Mouse (Mus musculus) lung, adult 18-20 months (tissue): Measurements from ENCODE around the gene 4933415A04Rik.

Experiments
- DNase-seq, 2 experiments: peaks; one replicate each; pipeline ENCODE4 v3.0.0; 2022; ENCODE audit warnings: mixed read lengths in 2 of 2

4933415A04Rik gene

DNA sequence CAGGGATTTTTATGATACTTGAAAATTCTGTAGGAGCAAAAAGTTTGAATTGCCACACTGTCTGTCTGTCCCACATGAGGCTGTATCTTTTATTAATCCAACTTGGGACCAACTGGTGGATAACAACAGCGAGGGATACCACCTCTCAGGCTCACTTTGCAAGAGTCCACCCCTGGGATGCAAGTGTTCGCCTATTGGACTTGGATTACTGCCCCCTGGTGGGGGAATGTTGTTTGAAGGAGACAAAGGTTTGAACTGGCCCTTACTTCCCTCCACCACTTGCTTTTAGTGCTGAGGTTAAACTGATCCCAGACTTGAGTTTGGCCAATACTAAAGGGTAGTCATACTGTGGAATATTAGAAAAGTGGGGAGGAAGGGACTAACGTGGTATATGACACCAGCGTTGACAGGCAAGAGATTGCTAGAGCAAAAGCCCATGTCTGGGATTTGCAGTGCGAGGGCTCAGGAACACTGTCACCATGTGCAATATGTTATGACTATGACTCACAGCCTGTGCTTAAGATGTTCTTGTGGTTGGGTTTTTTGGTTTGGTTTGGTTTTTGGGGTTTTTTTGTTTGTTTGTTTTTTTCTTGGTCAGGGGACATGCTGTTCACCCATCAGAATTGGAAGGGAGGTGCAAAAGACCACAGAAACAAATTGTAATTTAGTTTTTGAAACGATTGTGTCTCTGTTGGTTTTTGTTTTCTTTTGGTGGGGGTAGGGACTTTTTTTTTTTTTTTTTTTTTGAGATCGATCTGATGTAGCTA is at the start of gene 4933415A04Rik:
Gene 4933415A04Rik (plus strand): TSS at position 717 of the 767 bp plus-strand sequence.
- peak; percentile 52 to 70 for DNase-seq

DNA sequence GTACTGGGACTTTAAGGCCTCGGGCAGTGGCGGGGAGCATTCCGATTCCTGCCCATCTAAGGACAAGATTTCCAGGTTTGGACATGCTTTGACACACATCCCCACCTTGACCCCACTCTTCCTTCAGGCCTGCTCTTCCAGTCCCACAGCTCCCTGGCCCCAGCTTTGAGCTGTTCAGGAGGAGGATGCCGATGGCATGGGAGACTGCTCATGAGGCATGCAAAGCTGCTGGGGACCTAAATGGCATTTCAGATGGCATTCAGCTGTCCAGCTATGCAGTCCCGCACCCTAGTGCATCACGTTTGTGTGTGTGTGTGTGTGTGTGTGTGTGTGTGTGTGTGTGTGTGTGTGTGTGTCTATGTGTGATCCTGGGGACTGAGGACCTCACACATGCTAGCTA is 49.8 kb upstream of the 4933415A04Rik start:
- DNase-seq, result no peak

GRCm38 (mm10) chr11:43539863-43540262 is 47.0 kb upstream of the 4933415A04Rik start:
- DNase-seq, result no peak

DNA sequence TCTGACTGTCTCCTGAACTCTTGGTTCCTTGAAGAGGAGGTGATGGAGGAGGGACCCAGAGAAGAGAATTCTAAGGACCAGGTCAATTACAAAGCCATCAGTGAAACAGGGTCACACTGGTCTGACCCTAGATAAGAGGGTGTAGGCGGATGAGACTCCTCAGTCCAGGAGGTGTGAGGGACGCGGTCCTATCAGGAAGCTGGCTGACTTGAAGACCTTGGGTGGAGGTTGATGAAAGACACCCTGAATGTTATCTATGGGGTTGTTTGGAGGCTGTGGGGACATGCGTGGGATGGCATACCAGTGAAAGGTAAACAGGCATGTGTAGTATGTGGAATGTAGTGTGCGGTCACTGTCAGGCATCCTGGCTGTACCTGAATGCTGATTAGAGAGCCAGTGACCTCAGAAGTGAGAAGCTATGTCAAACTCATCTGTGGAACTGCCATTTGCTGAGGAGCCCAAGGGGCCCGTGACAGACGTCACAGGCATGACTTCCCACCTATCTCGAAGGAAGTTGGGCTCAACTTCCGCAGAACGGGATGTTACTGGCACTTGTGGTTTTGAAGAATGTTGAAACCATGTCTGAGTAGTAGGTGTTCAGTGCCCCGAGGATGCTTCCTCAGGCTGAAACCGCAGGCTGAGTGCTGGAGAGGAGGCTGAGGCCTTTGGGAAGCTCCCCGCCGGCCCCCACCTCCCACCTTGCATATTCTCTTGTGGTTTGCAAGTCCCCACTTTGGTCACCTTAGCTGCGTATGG is 43.0 kb upstream of the 4933415A04Rik start:
- DNase-seq, result peak; percentile 16 to 17

DNA sequence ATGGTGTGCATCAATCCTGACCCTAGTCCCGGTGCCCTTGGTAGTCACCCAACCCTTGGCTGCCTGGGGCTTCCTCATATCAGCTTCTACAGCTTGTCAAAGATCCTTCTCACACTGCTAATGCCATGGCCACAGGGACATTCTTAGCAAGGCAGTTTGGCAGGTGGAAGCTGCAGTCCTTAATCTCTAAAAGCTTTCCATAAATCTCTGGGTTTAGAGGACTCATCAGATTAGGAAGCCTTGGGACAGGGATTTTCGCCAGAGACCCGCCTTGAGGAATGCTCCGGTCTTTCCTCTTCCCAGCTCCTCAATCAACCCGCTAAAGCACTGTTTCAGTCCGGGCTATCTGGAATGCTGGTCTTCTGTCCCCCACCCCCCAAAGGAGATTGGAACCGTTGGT is 42.0 kb upstream of the 4933415A04Rik start:
- DNase-seq, result no peak

GRCm38 (mm10) chr11:43545873-43546475 is 40.9 kb upstream of the 4933415A04Rik start:
- no peak for DNase-seq

DNA sequence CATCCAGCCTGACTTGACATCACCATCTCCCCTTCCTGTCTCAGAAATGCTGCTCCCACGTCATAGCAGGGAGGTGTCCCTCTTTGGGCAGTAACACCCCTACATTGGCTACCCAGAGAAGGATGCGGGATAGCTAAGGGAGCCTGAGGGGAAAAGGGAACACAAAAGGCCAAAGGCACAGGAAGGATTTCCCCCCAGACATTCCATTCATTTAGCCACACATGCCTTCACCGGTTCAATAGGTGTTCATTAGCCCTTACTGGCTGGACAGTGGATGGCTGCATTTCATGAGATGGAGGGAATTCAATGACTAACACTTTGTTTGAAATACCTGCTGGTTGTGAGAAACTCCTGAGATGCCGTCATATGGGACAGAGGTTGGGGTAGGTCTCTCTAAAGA is 40.2 kb upstream of the 4933415A04Rik start:
- DNase-seq, result no peak

GRCm38 (mm10) chr11:43548148-43548547 is 38.7 kb upstream of the 4933415A04Rik start:
- peak; percentile 37 to 48 for DNase-seq

GRCm38 (mm10) chr11:43548657-43549435 is 38.0 kb upstream of the 4933415A04Rik start:
- DNase-seq, result peak in 1 of 2 experiments; percentile 21

DNA sequence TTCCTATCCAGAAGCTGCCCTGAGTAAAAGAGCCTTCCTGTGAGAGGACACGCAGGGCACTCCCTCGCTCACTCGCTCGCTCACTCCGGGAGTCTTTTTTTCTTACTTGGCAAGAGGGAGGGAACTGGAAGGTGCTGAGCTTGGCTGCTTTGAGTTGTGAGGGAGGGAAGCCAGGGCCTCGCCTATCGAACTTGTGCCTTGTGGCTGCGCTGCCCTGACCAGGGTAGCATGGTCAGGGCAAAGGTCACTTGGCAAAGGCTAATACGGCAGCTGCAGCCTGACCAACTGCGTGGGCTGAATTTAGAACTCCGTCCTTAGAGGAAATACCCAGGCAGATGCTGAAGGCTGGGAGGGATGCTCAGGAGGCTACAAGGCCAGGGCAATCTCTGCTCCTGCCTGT is 37.1 kb upstream of the 4933415A04Rik start:
- DNase-seq, result peak; percentile 54 to 72

DNA sequence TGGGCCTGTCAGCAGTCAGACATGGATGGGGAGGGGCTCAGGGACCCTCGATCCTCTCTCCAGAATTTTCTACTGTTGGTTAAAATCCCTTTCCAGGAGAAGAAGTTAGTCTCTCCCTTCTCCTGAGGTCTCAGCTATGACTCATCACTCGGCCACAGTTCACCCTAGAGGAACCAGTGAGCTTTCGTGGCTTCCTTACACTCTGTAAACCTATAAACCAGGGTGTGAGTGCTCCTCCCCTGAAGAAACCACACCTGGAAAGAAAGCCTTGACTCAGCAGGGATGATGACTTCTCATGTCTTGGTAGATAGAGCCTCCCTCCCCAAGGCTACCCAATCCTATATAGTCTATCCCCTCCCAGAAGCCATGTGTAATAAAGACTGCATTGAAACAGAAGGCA is 35.1 kb upstream of the 4933415A04Rik start:
- DNase-seq, result no peak

GRCm38 (mm10) chr11:43552675-43553074 is 34.2 kb upstream of the 4933415A04Rik start:
- DNase-seq, result no peak

DNA sequence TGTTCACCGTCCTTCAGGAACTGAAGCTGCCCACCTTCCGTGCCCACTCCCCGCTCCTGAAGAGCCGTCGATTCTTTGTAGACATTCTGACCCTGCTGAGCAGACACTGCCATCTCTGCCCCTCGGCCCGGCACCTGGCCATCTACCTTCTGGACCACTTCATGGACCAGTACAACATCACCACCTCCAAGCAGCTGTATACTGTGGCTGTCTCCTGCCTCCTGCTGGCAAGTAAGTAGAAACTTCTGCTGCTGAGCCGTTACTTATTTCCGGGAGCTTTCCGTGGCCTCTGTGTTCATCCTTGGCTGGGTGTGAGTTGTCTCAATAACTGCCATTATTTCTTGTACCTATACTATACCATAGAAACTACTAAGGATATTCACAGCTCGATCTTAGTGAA is 30.3 kb upstream of the 4933415A04Rik start:
- DNase-seq, result no peak

DNA sequence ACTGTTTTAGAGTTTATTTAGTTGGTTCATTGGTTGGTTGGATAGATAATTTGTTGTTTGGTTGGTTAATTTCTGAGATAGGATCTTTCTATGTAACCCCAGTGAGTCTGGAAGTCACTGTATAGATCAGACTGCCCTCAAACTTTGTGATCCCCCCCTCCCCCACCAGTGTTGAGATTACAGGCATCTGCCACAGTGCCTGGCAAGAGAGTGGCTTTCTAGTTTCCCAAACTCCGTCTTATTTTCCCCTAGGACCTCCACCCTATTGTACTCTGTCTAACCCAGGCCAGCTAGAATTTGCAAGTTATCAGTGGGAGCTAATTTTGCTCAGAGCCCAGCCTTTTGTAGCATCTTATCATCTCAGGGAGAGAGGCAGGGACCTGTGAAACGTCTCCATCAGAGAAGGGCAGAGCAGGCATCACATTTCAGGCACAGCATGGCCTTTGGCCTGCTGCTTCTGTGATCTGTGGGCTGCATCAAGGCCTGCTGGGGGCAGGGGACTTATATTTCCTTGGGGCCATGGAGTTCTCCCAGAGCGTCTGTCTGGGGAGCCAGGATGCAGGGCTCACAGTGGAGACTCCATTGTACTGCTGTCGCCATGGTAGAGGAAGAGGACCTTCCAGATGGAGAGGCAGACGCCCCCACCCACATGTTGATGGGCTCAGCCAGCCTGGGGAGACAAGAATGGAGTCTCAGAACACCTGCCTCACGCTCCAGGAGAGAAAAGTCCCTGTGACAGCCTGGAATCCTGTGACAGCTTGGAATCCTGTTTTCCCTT is 27.1 kb upstream of the 4933415A04Rik start:
- DNase-seq, result no peak

DNA sequence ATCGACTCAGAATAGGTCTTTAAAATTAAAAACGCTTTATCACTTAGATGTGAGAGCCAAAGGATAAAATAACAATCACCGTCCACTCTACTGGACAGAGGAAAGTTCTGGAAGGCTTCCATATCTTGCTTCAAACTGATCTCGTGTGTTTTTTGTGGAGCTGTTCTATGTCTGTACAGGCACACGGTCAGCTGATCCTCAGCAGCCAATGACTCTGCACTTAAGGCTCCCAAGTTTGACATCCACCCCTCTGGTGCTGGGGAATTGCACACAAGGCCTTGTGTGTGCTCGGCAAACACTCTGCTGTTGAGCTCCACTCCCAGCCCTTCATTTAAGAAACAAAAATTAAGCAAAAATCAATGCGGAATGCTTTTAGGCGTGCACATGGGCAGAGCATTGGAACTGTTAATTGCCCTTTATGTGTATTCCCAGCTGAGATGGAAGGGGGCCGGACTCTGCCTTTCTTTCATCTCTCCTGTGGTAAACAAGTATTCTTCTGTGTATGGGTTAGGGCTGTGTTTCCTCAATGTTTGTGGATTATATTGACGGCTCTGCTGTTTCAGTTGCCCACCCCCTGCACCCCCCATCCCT is 23.1 kb upstream of the 4933415A04Rik start:
- DNase-seq, result no peak

GRCm38 (mm10) chr11:43565414-43565813 is 21.4 kb upstream of the 4933415A04Rik start:
- DNase-seq, result no peak

GRCm38 (mm10) chr11:43565852-43566251 is 21.0 kb upstream of the 4933415A04Rik start:
- DNase-seq, result no peak

- DNase-seq, result no peak
Observed at GRCm38 (mm10) chr11:43566696-43567095, 20.1 kb upstream of the 4933415A04Rik start.

DNA sequence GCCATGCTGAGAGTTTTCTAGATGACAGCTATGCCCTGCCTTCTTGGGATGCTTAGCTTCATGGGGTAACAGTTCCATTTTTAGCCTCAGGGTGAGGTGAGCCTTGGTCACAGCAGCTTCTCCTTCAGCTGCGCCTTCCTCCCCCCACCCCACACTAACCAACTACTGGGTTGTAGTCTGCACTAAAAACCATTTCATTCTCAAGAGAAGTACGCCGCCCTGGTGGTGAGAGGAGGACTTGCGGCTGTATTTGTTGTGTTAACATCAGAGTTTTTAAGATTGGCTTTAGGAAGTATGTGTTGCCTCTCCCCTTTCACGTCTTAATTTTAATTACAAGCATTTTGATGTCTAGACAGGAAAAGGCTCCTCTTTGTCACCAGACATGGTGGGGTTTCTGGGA is 18.6 kb upstream of the 4933415A04Rik start:
- DNase-seq, result peak; percentile 27 to 42

DNA sequence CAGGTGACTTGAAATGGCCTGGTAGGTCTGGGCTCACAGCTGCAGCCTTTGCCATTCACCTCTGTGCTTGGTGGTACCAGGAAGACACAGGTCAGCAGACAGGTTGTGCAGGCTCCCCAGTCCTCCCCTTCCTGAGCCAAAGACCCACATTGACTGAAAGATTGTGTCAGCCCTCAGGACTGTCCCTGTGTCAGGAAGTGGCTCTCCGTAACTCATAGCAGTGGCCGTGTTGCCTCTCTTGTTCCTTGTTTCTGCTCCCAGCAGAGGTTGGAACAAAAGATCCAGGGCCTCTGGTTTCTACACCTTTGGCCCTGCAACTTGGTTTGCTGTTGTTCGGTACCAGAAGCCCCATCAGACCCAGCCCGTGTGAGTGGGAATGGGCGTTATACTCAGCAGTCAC is 17.7 kb upstream of the 4933415A04Rik start:
- DNase-seq, result no peak

DNA sequence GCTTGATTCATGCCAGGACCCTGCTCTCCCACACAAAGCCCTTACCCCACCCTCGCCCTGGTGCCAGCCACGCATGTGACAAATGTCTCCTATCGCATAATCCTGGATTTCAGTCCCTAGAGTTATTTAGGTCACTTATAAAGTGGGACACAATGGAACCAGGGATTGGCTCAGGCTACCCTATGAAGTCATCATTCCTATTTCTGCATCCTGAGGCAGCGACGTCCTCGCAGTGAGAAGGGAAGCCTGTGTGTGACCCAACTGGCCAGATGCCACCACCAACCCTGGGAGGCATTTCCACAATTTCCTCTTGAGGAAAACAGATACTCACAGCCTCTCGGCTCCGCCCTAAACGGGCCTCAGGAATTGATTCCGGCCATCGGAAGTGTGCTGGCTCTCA is 17.2 kb upstream of the 4933415A04Rik start:
- DNase-seq, result peak; percentile 90 to 92

GRCm38 (mm10) chr11:43575061-43575375 is 11.8 kb upstream of the 4933415A04Rik start:
- no peak for DNase-seq
